Mouse (Mus musculus) embryo, embryonic 9.5 days (tissue): ENCODE data around the gene Kcnj11.

ENCODE experiments used
- DNase-seq: peaks from one replicate; pipeline ENCODE4 v3.0.0-alpha.2; 2017; ENCODE audit errors: extremely low spot score

Gene Kcnj11

DNA sequence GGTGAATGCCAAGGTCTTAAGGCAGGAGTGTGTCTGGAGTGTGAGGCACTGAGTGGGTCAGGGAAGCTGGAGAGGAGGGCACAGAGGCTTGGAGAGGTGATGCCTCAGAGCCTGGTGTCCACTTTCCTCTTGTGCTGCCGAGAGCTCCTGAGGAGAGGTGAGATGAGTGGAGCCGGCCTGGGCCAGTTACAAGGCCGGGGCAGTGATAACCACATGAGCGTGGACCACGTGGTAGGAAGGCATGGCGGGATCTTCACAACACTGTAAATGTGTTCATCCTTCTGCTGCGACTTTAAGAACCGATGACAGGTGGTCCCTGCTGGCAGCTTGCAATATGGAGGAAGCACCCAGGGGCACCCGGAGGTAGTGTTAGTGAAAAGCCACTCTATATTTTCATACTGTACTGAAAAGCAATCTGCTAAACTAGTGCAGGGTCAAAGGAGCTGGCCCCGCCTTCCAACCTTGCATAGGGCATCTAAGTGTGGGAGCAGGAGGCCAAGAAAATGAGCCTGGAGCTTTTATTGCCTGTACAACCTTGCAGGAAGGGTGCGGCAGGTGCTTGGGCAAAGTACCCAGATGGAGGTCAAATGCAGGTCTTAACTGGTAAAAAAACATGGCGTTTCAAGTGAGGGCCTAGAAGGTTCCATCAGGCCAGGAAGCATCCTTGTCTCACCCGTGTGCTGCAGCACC is 52.5 kb downstream of the Kcnj11 start:
- DNase-seq = no peak

DNA sequence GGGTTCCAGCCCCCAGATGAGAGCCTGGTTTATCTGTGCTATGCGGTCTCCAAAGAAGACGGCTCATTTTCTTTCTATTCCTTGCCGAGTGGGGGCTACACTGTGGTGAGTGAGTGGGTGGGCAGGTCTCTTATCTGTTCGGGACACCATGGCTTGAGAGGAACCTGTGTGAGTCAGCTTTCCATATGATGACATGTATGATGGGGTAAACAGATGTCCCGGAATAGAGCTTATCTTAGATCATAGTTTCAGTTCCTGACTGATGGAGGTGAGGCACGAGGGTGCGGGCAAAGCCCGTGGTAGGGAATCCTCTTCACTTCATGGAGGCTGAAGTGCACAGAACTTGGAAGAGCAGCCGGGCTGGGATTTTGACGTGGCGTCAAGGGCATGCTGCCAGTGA is 54.7 kb downstream of the Kcnj11 start:
- no peak for DNase-seq

DNA sequence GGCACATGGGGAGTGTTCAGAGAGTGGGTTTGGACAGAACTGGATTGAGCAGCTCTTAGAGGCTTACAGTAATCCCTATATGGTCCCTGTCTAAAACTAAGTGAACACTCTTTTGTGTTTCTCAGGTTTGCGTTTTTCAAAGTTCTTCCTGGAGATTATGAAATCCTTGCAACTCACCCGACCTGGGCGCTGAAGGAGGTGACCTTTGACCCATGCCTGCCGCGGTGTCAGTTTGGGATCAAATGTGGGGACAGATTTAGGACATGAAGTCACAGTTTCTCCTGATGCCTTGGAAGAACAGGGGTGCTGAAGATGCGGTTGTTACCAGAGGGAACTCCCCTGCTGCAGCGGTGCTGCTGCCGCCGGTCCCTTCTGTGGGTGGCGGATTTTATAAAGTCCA is 56.5 kb downstream of the Kcnj11 start:
- DNase-seq = no peak
